Mouse (Mus musculus) layer of hippocampus, postnatal 10 days (tissue): ENCODE data around the gene Slc4a4. TPM values are rescaled to one million over a fixed set of nuclear protein-coding genes. Genes with fewer than 3 reads are reported as not detected.

ENCODE experiments used
- DNase-seq, 2 experiments: peaks; one replicate each; pipeline ENCODE4 v3.0.0; 2021; ENCODE audit warnings: low spot score in 2 of 2
- total RNA-seq, 2 experiments: library from RNA; stranded (reverse); gene quantifications; 2 replicates each; pipeline ENCODE4 v1.2.3; 2021

Slc4a4 gene
- total RNA-seq, 2 experiments from 2014 or later: 123 to 128 TPM

DNA sequence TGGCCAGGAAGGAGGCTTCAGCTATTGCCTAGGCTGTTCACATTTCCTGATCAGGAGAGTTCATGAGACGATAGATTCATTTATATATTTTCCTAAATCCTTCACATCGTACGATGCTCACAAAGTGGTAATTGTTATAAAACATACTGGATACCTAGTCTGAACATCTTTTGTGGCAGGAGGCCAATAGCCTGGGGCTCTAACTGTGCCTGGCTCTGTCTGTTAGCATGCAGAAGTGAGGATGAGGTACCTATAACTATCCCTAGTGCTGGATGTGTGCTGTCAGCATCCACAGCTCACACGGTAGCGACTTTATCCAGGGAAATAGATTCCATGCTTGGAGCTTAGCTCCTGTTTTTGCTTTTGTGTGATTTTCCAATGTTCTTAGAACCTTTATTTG, 28.5 kb downstream of the Slc4a4 start:
- DNase-seq: no peak

DNA sequence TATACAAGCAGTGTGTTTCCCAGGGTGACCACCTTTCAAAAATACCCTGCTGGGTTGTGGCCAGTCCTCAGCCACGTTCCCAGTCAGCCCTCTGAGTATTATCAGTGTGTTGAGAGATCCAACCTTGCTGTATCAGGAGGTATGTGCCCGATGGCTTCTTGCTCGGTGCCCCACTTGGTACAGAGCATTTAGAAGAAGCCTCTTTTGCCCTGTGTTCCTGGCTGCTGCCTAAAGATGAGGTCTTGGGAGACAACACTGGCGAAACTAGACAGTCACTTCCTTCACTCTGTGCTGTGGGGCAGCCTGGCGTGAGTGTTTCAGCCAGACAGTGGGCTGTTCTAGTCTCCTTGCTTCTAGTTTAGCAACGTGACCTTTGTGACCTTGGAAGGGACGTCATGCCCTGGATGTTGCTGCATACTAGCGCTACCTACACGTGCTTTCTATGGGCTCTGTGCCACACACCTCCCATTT, 29.9 kb downstream of the Slc4a4 start:
- DNase-seq: no peak

DNA sequence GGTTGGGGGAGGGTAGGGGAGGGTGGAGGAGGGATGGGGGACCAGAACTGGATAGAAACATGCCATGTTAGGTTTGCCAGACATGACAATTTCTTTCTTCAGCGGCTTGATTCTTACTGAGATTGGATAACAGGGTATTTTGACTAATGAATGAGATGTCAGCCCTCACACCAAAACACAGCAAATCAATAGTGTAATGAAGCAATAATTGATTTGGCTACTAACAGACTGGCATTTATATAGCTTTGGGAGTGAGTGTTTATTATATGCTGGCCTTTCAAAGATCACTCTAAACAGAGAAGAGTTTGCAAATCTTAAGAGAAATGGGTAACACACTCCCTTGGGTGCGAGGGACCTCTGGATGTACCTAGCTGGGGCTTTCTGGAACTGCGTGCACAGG, 30.6 kb downstream of the Slc4a4 start:
- no peak for DNase-seq

DNA sequence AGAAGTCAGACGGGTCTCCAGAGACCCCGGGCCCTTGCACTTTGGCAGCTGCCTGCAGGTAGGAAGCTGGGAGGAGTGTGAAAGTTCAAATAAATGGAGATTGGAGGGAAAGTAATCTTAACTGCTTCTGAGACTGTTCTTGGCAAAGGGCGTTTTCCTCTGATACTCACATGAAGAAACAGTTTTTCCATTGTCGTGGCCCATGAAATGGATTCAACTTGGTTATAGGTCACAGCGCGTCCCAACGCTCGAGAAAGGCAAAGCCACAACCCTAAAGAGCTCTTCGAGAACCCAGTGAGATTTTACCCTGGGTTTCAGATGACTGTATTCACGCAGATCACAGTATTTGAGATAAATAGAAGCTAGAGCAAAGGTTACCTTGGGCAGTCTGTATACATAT, 31.0 kb downstream of the Slc4a4 start:
- DNase-seq: no peak

DNA sequence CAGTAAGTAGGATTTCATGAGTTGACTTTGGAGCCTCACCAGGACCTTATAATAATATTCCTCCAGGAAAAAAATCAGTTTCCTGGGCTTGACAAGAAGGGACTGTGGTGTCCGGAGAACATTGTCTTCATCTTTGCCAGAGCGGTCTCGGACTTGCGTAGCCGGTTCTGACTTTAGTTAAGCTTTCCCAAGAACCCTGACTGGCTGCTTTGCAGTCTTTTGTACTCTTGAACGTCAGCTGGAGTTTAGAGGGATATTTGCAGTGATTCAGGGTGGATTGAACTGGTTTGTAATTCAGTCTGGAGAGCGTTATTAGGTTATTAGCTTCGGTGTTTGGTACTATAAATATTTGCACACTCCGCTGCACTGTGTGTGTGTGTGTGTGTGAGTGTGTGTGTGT, 31.9 kb downstream of the Slc4a4 start:
- DNase-seq: no peak

DNA sequence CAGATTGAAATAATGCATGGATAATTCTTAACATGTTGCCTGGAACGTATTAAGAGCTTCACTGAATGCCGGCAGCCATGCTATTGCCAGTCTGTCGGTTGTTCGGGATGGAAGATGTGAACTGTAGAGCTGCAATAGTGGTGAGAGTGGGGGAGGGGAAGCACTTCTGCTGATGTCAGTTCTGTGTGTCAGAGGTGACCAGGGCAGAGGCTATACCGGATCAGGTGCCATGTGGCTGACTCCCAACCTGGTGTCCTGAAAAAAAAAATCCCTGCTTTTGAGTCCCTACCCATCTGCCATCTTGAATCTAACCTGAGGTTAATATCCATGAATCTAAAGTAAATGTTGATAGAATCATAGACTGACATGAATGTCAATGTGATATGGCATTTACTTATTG, 39.0 kb downstream of the Slc4a4 start:
- DNase-seq: no peak

DNA sequence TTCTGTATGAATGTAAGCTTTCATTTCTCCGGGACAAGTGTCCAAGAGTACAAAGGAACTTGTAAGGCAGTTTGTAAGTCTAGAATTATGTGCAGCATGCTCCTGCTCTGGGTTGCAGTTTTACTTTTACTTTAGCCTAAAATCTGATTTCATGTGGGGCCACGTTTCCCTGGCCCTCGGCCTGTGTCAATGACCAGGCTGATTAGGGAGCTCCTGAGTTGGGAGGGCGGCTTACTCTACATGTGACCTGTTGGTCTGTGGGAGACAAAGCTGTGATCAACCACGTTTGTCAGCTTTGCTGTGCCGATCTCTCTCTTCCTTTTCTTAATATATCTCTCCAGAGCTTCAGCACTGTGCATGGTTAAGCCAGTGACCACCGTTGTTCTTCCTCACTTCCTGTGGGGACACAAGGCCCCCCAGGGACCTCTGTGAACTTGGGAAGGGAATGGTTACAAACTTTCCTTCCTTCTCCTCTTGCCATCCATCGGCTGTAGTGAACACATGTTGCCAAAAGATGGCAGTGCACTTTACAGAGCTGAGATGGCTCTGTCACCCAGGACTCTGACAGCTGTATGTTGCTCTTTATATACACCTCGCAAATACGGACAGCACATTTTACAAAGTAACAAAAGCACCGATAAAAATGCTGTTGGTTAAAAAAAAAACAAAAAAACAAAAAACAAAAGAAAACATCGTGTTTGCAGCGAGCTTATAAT, 41.7 kb downstream of the Slc4a4 start:
- DNase-seq: peak; percentile 46 to 50

DNA sequence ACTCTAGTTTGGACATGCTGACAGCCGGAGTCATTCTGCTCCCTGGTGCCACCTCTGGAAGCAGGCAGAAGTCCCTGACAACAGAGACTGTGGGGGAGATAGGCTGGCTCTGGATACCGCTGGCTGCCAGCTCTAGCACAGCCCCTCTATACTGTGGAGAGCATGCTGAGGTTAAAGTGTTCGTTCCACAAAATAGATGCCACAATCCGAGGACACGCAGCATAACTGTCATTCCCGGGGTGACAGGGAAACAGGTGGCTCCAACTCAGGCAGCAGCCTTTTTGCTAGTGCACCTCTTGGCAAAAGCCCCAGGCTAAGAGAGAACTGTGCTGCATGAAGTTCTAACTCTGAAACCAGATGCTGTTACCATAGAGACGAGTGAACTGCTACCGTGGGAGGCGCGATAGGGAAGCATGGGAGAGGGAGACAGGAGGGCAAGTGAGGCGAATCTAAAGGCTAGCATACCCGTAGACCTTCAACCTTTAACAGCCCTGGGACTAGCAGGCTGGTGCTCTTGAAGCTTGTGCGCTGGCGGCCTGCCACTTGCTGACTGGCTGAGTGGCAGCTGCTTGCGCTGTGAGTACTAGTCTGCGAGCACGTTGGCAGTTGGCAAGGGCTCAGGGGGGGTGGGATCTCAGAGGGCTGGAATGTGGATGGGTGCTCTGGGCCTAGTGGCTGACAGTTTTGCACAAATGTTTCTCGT, 42.9 kb downstream of the Slc4a4 start:
- DNase-seq: peak; percentile 83 to 85

DNA sequence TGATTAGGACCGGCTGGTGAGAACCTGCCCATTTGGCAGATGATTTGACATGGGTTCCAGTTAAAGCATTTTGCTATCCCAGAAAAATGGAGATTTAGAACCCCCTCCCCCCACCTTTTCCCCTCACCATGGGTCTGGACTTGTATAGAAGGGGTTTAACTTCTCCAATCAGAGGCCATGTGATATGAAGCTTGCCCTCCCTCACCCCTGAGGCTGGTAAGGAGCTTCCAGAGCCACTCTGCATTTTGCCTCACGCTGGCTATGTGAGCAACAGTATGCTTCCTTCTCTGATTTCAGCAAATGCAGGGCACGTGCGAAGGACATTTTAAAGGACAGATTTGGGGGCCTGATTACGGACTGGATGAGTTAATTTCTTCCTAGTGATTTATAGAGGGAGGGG, 43.5 kb downstream of the Slc4a4 start:
- no peak for DNase-seq

DNA sequence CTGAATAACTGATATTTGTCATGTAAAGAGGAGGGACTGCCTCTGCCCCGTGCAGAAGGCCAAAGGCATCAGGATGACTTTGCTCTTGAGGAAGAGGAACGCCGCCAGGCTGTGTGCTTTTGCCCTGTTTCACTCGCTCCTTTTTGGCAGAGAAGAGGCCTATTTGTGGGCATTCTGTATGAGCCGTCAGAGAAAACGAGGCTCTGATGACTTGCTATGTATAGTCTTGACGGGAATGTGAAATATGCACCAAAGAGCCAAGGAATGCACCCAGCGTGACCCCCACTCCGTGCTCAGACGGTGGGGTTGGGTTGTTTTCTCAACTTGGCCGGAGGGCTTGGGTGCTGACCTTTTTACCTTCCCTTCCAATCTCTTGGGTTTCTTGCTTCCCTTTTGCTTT, 44.0 kb downstream of the Slc4a4 start:
- no peak for DNase-seq

DNA sequence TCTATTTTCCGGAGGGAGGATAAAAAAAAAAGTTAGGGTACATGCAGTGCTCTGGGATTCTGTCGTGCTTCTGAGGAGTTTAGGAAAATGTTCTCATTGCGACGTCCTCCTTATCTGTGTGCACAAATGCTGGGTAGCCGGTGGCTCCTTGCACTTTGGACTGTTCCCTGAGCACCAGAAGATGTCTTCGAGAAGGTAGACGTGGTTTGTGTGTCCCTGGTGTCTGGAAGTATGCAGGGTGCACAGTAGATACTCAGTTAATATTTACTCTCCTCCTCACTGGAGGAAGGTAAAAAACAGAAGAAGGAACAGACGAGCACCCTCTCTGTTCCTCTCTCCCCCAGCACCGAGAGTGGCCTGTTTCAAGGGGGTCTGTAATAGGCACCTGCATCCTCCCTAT, 44.6 kb downstream of the Slc4a4 start:
- DNase-seq: no peak

DNA sequence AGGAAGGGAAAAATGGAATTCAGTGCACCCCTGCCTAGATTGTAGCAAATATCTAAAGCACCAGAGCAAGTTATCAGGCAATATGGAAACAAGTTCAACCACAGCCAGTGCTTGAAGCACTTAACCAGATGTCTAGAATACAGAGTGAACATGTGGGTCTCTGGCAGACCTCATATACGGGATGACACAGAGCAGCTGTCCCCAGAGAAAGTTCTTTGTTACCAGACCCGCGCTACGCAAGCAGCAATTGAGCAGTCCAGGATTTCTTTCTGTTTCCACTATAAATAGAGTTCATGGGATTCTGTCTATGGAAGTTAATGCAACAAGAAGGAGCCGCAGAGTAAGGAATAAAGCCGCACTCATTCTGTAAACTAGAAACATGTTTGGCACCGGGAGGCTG, 46.8 kb downstream of the Slc4a4 start:
- DNase-seq: no peak

DNA sequence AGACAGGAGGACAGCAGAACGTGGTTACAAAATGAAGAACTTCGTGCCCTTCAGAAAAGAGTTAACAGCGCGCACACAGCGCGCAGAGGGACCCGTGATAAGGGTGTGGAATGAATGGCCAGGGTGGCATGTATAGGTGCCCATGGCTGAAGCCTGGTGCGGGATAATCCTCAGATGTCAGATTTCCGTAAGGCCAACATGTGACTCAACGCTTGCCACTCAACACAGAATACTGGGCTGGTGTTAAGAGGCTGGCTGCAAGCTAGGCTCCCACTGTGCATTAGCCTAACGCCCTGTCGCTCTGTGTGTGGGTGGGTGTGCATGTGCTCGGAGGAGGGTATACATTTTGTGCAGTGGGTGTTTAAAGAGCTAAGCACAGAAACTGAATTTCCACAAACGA, 47.3 kb downstream of the Slc4a4 start:
- no peak for DNase-seq

DNA sequence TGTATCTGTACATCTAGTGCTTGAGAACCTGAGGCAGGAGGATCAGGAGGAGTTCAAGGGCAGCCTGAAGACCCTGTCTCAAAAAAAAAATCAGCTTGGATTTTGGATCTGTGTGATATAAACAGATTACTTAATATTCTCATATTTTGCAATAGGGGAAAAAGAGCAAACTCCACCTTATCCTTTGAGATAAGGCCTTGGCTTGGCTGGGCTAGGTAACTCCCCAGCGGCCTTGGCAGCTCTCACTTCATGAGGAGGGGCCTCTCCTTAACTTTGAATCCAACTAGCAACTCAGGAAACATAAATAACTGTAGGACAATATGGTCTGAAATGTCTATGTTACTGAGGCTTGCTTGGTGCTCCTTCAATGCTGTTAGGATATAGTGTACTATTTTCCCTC, 51.6 kb downstream of the Slc4a4 start:
- DNase-seq: no peak

DNA sequence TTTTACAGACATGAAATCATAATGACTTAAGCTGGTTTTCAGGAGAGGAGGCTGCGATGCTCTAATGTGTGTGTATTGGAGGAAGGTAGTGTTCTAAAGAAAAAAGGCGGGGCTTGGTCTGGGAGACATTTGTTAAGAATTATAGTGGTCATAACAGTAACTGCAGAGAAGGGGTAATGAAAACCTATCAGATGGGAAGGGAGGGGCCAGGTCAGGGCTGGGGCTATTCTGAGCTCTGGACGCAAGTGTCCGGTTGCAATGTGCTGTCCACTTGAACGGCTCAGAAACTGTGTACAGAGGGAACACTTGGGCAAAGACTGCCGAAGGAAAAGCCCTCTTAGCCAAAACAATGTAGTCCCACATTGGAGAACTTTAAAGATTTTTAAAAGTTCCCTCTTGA, 52.5 kb downstream of the Slc4a4 start:
- no peak for DNase-seq

DNA sequence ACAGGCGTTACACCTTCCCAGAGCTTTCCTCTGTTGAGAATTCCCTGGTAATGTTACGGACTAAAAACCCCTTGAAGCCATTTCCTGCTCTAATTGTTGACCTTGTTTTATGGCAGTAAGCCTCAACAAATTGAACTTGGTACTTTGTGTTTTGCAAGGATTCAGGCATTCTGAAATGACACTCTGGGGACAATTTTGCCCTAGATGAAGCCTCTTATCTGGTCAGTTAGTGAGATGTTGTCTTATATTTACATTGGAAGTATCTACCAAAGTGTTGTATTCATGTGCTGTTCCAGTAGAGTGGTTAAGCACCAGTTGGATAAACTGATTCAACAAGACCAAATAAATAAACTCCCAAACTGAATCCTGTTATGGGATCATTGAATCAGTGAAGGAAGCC, 53.2 kb downstream of the Slc4a4 start:
- no peak for DNase-seq

DNA sequence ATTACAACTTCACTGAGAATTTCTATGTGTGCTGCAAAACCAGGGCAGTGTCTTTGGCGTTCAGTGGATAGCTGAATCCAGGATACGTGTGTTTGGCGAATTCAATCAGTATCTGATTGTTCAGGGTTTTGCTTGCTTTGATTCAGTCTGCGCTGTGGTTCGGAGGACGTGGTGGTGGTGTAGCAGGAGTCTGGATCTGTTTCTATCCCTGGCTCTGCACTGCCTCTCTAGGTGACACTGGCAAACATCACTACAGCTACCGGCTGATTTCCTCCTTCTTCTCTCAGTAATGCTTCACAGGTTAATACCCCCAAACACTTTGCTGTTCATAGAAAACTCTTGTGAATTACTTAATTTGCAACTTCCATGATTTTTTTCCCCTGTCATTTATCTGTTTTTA, 55.3 kb downstream of the Slc4a4 start:
- no peak for DNase-seq

DNA sequence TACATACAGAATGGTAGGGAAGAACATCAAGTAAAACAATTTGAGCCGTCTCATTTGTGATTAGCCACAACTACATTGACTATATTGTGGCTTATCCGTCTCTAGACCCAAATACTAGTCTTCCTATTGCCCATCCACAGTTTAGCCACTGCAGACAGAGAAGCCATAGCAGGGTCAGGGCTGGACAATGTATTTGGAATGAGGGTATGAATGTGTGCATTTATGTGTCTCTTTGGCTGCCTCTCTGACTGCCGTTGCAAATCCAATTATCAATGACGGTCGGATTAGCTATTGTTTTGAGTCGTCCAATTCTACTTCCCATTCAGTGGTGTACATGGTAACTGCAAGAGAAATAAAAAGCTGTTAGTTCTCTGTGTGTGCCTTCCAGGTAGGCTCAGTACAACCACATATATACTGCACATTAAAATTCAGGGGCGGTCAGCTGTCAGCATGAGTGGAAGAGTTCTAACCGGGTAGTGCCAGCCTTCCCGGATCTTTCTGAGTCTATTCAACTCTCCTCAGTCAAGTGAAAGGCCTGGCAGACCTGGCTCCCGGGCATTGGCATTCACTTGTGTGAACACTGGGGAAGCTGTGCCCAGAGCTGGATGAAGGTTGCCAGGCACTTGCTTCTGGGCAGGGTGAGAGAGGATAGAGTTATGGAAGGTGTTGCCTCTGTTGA, 59.2 kb downstream of the Slc4a4 start:
- peak; percentile 48 to 60 for DNase-seq

DNA sequence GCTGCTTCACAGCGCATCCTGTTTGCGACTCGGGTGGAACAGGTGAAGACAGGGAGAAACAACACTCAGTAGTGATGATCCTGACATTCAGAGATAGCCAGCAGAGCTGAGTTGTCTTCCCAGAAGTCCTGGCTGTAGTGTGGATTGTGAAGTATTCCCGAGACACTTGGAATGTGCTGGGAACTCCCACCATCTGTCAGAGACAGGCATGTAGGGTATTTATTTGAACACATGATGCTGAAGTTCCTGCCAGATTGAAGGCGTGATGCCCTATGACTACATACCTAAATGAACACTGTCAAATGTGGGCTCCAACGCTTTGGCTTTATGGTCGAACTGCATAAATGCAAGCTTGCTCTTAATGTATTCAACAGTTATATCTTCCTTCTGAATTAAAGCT, 63.7 kb downstream of the Slc4a4 start:
- DNase-seq: no peak

DNA sequence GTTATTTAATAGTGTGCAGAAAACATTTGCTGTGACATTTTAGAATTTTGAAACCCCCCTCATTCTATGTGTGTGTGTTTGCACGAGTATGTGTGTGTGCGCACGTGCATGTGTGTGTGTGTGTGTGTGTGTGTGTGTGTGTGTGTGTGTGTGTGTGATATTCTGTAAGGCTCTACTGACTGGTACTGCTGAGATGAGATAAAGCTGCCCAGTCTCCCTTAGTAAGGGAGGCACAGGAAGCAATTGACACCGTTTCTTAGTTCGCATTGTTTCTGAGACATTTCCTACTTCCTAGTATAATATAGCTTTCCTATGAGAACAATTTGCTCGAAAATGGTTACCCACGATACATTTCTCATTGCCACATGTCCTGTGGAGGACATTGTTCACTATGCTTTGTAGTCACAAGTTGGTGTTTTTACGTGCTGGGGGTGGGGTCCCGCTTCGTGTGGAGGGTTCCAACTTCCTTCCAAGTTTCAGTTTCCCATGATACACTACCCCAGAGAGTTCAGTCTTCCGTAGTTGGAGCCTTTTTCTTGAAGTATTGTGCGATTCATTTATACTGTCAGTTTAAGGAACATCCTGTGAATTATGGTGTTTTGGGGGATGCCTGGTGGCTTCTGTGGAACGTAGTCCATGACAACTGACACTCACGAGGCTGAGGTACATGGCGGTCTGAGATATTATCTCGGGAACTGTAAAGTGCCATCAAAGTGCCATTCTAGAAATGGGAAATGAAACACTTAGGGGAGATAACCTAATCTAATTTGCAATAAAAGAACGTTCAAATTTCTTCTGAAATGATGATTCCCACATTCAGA, 66.3 kb downstream of the Slc4a4 start:
- no peak for DNase-seq

DNA sequence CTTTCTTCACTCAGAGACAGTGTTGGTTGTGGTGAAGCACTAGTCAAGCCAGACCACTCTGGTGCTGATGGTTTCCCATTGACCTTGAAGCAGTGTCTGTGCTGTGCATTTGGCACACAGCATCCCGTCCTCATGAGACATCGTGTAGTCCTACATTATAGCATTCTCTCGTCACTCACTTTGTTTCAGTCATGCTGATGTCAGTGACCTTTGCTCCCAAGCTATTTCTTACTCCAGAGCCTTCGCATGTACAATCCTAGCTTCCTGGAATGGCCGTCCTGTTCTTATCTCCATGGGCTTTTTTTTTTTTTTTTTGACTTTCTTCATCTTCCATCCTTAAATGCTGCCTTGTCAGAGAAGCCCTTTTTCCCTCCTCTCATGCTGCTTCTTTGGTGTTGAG, 71.1 kb downstream of the Slc4a4 start:
- no peak for DNase-seq

DNA sequence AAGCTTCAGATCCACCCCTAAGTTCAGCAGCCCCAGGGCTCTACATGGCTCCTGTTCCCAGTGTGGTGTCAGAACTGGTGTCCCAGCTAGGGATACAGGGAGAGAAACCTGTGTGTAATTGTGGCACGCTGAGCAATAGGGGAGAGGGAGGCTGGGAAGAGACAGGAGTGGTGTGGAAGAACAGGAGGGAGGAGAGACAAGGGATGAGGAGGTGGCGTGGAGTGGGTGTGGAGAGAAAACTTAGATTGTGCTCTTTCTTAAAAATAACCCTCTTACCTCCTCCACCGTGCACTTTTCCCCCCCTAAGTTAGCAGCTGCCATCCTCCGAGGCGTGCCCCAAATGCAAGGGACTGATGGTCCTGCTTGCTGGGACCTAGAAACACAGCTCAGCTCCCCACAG, 72.3 kb downstream of the Slc4a4 start:
- no peak for DNase-seq
